Mouse (Mus musculus): ENCODE measurements around the gene Prickle4.
A peak's percentile ranks its signal among the peaks of the same experiment; 100 is the strongest.

DNA sequence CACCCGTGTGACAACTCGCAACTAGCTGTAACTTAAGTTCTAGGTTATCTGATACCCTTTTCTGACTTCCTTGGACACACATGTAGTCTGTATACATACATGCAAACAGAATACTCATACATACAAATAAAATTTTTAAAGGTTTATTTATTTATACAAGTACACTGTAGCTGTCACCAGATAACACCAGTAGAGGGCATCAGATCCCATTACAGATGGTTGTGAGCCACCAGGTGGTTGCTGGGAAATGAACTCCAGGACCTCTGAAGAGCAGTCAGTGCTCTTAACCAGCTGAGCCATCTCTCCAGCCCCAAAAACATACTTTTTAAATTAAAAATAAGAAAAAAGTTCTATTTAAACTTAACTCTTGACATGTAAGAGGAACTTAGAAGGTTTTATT lies 51.5 kb downstream of the Prickle4 start:
- TF ChIP-seq POLR2A (IDR thresholded peaks at IDR 0.05; ENCODE audit: insufficient read depth, low read length) (no peak), CTCF (IDR thresholded peaks at IDR 0.05; ENCODE audit: low read depth, low read length) (peak; percentile 27)

Measured in ES-Bruce4 (cell line).